Mouse (Mus musculus) CH12.LX (cell line): ENCODE data around the gene Ift52.

Experiments
- CHD1 ChIP-seq: IDR thresholded peaks from 2 replicates; pipeline ENCODE4 v1.6.1; 2012; ENCODE audit warnings: low read depth, low read length, improper control_type of control experiment, inconsistent platforms
- CTCF ChIP-seq, 2 experiments: IDR thresholded peaks in 1 of 2; conservative IDR thresholded peaks in 1 of 2; 2 replicates each; pipeline ENCODE4 v1.5.1; 2011 to 2012; ENCODE audit warnings: low read depth in 2 of 2, low read length in 2 of 2, improper control_type of control experiment in 1 of 2, inconsistent platforms in 1 of 2, mild to moderate bottlenecking in 1 of 2, moderate library complexity in 1 of 2

- no peak for TF ChIP-seq CHD1
- TF ChIP-seq CTCF (conservative IDR thresholded peaks at IDR 0.05 in 1 of 2, IDR thresholded peaks at IDR 0.05 in 1 of 2; ENCODE audit: low read depth in 2 of 2, low read length in 2 of 2): no peak
These were observed 16.1 kb upstream of the Ift52 start for GRCm38 (mm10) chr2:163001071-163001470.
